Mouse (Mus musculus): Measurements from ENCODE around the gene Pou1f1.

DNA sequence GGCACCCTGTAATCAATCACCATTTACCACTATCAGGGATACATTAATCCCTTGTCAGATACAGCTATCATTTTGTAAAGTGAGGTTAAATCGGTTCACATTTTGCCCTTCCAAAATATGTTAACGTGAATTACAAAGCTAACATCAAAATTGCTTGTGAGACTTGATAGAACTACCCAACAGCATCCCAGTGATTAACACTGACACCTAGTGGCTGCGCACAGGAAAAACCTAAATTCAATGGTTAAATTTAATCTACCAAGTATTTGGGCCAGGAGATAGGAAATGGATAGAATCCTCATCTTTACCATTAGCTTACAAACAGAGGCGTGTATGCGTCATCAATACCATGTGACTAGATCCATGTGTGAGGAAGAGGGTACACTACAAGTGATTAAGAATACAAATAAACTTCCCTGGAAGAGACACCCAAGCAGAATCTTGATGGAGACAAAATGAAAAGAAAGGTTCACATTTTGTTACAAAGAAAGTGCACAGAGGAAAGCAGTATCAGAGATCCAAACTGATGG lies 47.8 kb upstream of the Pou1f1 start:
- TF ChIP-seq E2F4 (IDR thresholded peaks at IDR 0.05; ENCODE audit: insufficient read depth): no peak
- no peak for TF ChIP-seq MAX (IDR thresholded peaks at IDR 0.05; ENCODE audit: low read depth)
- TF ChIP-seq TCF3 (IDR thresholded peaks at IDR 0.05; ENCODE audit: insufficient read length, low read depth): no peak
- TF ChIP-seq POLR2A (IDR thresholded peaks at IDR 0.05; ENCODE audit: insufficient read length, low read depth): no peak
